Mouse (Mus musculus): ENCODE data around the gene Gchfr.
A peak's percentile ranks its signal among the peaks of the same experiment; 100 is the strongest.

The Gchfr gene

DNA sequence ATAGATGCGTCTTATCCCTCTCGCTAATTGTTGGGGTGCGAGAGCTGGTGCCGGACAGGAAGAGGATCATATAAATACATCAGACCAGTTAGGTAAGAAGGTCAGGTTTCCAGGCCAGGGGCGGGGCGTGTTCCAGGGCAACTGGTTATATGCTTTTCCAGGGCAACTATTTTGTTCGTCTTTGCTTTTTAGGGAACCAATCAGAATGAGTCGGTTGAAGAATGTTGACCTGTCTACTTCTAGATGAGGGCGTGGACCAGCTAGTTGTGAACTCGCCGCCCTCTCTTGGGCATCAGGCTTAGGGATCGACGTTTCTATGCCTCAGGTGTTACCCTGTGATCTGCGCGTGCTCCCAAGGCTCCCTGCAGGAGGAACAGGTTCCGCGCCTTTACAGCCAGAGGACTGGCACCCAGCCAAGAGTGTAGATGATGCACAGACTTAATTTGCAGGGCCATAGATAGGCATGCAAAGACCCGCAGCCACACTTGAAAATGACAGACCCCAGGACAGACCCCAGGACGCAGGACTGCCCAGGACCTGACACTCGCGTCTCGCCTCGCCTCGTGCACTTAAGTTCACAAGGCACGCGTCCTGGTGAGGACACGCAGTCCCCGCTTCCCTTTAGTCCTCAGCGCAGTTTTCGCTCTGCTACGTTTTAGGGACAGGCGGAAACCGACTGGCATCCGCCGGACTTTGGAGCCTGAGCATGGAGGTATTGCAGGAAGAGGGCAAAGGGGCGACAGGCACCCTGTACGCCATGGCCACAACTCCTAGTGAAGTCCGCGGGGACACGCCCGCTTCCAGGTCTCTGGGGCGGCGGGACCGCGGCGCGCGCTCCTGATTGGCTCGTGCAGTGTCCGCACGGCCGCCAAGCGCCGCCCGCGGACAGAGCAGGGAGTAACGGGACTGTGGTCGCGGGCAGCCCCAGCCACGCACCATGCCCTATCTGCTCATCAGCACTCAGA lies at the start of gene Gchfr:
Gene Gchfr, plus strand, starts transcription at position 873 of the 965 bp plus-strand sequence.
- peak in 1 of 2 experiments; percentile 13 for DNase-seq

DNA sequence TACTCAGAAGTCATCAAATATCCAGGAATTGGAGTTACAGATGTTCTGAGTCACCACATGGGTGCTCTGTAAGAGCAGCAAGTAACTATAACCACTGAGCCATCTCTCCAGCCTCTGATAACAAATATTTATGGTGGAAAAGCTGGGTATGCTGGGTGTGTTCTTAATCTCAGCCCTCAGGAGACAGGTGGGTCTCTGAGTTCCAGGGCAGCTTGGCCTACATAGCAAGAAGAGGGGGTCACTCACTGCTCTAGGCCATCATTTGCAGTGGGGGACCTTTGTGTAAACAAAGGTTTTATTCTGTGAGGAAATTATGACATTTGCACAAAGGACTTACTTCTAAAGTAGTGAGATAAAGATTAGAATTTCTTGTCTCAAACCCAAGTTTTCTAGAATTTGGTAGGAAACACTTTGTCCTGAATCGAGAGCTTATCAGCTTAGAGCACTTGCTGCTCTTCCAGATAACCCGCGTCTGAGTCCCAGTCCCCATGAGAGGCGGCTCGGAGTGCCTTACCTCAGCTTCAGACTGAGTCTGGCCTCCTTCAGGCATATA lies 31.2 kb upstream of the Gchfr start:
- DNase-seq, result no peak

DNA sequence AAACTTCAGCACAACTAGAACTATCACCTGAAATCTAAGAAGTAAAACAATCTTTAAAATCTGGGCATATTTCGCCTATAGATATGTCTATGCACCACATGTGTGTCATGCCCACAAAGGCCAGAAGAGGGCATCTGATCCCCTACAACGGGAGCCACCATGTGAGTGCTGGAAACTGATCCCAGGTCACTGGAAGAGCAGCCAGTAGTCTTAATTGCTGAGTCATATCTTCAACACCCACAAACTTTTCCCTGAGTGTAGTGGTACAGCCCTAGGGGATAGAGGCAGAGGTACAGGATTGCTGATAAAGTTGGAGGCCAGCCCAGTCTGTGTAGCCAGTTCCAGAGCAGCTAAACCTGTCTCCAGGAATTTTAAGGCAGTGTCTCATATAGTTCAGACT lies 22.4 kb upstream of the Gchfr start:
- DNase-seq, result peak in 1 of 2 experiments; percentile 9

DNA sequence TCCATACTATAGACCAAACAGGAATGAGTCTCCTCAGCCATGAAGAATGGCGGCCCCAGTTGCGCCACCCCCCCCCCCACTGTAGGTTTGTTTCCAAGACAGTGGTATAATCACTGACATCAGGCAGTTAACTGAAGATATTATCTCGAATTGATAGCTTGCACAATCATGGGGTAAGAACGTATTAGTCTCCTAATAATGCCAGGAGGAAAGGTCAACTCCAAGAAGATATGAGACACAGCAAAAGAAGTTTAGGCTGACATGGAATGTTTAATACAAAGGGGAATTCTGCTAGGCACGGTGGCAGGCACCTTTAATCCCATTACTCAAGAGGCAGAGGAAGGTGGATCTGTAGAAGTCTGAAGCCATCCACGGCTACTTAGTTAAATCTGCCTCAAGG lies 21.1 kb upstream of the Gchfr start:
- DNase-seq, result no peak

DNA sequence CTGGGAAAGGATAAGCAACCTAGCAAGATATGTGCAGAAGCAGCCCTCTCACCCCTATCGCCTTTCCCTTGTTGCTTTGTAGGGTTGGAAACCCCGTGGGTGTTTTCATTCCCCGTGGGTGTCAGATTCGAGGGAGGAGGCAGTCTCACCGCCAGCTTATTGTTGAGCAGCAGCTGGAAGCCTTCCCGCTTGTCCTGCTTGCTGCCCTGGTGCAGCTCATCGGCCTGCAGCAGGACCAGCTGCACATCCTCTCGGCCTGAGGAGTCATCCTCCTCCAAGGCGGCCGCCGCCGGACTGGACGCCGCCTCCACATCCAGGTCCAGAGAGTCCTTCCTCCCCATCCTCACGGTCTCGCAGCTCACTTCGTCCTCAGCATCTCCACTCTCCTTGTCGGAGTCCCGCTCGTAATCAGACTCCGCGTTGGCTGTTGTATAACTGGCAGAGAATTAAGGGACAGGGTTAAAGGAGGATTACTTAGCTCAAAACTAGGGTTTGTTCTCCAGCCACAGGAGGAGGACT lies 20.4 kb upstream of the Gchfr start:
- DNase-seq, result no peak

DNA sequence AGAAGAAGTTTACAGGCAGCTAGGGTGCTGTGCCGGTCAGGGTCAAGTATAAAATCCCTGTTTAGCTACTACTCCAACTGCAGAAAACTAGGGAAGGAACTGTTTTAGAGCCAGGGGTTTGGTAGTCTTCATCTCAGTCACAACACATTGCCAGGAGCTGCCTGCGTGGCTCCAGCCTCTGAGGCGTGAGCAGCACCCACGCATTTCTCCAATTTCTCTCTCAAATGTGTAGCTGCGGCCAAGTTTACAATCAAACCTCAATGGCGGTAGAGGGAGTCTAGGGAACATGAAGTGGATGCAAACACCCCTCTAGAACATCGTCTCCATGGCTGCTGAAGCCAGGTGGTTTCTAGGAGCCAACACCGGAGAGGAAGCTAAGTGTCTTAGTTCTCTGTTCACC lies 19.8 kb upstream of the Gchfr start:
- DNase-seq, result no peak

DNA sequence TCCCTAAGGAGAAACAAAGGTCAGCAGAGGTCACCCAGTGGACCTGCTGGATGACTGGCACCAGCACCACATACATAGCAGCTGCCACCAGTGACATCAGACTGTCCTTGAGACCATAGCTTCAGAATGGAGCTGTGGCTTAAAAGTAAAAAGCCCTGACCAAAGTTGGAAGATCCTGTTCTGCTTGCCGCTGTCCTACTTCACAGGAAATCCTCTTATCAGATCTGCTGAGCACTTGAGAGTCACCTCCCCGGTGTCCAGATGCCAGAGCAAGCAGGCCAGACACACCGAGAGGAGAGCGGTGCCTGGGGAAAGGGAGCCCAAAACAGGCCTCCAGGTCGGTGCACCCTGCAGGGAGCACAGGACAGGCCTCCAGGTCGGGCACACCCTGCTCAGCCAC lies 15.3 kb upstream of the Gchfr start:
- DNase-seq, result no peak

DNA sequence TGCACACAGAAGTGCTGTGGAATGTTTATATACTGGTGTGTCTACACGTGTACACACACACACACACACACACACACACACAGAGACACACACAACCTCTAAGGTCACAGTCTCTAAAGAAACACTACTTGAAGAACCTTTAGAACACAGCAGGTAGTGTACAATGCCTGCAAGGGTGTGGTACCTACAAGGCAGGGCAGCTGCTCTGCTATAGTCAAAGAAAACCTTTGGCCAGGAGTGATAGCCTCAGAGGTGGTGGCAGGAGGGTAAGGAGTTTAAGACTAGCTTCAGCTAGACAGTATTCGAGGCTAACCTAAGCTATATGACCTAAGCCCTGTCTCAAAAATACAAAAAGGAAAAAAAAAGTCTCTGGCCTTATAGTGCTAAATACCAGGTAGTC lies 12.9 kb upstream of the Gchfr start:
- no peak for DNase-seq

DNA sequence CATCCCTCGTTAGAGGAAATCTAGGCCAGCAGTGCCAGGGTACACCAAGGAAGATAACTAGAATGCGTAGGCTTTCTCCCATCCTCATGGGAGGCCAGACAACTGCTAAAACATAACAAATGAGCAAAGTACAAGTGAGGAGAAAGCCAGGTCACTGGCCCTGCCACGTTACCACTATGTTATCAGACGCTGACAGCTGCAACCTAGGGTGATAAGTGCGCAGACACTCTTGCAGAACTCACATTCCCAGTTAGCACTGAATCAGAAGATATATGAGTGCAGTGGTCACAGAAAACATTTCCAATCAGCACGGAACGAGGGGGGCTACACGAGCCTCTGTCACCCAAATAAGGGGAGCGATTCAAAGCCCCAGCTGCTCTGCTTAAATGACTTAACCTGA lies 12.2 kb upstream of the Gchfr start:
- no peak for DNase-seq

DNA sequence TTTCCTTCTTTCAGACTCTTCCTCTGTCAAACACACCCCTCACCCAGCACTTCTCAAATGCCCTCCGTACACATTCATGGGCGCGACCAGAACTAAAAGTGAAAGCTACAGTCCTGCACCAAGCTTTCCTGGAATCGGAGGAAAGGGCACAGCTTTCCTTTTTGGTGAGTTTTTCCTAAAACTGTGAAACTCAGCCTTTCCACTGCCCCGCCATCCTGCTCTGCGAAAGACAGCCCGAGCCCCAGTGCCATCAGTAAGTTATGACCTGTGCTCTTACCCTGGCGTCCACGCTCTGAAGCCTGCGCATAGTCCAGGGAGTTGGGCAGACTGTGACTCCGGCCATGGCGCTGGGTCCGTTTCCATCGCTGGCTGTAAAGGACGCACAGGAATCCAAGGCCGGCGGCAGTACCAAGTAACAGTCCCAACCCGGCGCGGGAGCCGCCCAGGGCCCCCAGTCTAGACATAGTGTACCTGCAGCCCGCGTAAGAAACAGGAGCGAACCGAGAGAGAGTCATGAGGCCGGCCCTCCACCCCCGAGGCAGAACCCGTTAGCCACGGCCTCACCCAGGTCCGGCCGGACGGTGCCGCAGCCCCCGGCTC lies 11.4 kb upstream of the Gchfr start:
- no peak for DNase-seq

DNA sequence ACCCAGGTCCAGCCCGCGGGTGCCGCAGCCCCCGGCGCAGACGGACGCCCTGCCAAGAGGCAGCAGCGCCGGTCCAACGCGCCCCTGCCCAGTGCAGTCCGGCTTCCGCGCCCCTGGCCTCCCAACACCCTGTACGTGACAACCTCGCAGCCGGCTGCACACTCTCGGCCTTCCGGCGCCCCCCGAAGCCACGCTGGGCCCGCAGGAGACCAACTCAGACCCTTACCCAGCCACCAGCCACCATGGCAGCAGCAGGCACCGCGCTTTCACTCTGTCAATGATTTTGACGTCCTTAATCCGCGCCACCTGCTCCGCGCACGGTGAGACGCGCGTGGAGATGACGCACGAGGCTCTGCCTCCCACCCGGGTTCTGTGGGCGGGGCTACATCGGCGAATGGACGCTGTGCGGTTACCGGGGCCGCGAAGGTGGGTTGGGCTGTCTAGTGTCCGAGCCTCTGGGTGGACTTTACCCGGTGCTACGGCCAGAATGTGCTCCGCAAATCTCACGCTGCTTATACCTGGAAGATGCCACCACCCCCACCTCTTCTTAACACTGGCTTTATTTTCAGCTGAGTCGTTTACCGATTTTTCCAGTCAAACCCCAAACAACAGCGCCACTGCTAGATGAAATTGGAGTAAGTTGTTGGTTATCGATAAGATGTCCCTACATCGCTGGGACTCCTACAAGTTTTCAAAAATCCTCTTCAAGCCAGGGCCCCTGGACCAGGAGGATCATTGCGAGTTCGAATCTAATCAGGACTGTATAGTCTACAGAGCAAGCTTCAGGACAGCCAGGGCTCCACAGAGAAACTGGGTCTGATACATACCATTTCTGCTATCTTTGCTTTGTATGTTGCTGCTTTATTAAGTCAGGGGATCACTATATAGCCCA lies 10.6 kb upstream of the Gchfr start, which contains the start of gene Rmdn3:
Gene Rmdn3, minus strand, starts transcription at position 354 of the 892 bp plus-strand sequence.
- DNase-seq, result peak; percentile 91 to 92

DNA sequence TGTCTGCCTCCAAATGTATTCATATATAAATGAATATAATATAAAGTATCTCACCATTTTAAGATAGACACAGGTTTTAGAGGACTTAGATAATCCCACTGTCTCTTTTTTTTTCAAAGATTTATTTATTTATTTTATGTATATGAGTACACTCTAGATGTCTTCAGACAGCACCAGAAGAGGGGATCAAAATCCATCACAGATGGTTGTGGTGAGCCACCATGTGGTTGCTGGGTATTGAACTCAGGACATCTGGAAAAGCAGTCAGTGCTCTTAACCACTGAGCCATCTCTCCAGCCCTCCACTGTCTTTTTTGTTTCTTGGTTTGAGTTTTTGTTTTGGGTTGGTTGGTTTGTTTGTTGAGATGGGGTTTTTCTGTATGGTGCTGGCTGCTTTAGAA lies 9.7 kb upstream of the Gchfr start:
- no peak for DNase-seq

DNA sequence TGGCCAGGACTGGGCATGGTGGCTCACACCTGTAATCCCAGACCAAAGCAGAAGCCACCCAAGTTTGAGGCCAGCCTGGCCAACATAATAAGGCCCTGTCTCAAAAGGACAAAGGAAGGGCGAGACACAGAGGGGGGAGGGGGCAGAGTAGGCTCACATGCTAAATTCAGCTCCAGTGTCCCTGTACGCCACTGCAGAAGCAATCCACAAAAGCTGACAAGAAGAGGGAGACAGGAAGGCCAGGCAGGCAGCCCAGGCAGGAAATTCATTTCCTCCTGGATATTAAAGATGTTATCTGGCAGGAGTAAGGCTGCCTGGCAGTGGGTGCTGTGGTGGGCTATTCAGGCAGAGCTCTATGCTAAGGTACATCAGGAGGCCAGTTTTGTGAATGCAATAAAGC lies 6.3 kb upstream of the Gchfr start:
- DNase-seq, result no peak

DNA sequence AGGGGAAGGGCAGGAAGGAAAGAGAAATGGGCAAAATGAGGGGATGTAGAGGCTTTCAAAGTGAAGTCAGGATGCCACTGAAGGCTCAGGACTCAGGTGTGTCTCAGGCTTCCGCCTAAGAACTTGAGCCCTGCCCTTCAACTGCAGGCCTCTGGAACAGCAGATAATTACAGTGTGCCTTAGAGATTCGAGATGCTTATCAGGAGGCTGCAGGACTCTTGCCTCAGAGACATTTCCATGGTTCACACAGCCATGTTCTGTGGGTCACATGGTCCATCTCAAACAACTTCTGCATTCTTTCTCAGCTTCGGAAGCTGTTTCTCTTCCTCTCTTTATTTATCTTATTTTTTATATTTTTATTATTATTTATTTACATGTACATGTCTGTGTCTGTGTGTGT lies 4.4 kb upstream of the Gchfr start:
- no peak for DNase-seq

DNA sequence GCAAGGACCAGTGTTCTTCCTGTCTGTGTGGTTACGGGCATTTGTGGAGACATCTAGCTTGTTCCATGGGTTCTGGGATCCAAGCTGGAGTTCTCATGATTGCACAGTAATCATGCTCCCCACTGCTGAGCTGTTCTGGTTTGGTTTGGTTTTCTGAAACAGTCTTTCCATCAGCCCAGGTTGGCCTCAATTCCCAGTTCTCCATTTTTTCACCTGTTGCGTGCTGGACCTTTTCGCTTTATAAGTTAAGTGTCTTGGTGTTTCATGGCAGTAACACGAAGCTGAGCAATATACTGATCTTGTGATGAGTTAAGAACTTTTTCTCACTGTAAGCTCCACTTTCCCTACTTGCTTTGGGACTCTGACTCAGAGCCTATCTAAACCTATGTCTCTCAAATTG lies 3.6 kb upstream of the Gchfr start:
- no peak for DNase-seq

DNA sequence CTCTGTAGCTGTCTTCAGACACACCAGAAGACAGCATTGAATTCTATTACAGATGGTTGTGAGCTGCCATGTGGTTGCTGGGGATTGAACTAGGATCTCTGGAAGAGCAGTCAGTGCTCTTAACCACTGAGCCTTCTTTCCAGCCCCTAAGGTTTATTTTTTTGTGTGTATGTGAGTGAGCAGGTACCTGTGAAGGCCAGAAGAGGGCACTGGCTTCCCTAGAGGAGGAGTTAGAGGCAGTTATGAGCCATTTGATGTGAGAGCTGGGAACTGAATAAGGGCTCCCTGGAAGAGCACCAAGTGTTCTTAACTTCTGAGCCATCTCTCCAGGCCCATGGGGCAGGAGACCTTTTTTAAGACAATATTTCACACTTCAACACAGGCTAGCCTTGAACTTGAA lies 2.2 kb upstream of the Gchfr start:
- no peak for DNase-seq

DNA sequence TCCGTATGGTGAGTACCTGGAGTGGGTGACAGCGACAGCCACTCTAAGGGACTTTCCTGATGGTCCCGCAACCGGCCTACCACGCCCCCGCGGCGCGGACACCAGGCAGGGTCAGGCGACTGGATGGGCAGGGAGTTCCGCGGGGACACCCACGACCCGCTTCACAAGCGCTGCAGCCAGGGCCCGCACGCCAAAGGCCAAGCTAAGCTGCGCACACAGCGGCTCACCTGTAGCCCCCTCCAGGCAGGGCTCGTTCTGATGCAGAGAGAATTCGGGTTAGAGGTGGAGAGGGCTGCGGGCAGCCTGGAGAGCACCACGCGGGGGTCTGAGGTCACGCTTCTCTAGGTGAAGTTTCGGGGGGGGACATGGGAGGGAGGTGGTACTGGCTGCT lies 288 bp downstream of the Gchfr start:
- DNase-seq, result no peak

DNA sequence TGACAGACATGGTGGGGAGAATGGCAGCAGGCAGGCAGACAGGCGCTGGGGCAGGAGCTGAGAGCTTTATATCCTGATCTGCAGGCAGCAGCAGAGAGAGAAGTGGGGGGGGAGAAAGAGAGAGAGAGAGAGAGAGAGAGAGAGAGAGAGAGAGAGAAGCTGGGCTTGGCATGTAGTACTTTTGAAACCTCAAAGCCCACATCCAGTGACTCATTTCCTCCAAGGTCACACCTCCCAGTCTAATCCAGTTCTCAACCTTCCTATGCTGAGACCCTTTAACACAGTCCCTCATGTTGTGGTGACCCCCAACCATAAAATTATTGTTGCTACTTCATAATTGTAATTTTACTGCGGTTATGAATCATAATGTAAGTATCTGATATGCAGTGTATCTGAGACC lies 2.7 kb downstream of the Gchfr start:
- no peak for DNase-seq

DNA sequence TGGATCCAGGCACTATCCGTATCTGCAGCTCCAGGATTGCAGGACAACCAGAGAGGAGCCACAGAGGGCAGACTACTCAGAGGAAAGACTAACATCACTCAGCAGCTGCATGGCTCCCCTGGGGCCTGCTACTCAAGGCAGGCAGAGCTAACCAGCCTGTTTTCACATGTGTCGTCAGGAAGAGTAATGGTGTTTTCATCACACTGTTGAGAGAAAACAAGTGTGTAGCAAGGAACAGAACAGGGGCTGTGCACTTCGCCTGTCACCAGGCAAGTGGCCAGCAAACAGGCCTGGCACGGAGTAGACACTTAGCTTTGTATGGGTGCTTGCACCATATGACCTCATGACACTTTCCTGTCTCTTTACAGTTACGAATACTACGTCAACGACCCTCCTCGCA lies 4.0 kb downstream of the Gchfr start:
- no peak for DNase-seq

DNA sequence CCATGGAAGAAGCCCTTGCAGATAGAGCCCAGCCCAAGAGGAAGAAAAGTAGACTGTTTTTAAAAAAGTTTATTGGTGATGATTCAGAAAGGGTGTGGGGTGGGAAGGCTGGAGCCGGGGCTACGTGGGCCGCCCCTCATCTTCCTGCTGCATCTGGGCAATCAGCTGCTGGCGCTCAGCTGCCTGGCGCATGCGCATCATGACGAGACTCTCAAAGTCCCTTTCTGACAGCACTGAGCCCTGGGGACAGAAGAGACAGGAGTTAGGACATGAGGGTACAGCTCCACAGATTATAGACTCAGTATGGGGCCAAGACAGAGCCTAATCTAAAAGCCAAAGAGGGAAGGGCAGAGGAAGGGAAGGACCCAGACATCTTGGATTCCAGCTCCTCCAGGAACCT lies 4.9 kb downstream of the Gchfr start:
- no peak for DNase-seq

DNA sequence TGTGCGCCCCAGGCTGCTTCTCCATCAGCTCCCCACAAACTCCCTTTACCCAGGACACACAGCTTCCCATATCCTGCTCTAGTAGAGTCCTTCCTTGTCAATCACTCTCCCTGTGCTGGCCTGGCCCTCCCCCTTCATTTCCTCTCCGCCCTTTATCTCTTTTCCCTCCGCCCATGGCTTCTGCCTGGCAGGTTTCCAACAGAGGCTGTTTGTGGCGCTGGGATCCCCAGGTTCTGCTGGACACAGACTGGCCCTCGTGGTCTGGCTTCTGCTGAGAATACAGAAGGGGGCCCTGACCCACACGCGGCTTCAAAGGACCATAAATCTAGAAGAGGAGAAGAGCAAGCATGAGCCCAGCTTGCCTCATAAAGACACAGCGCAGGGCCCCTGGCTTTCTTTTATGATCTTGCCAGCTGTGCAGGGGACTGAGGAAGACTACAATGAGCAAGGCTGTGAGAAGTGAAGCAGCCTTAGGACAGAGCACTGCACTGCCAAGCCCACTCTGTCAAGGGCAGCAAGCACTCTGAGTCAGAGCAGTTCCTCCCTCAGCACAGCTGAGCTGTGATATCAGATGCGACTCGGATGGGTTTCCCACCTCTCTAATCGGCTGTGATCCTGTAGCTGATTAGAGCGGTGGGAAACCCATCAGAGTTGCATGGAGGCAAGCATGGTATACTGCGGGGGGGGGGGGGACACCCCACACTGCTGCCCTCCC lies 5.4 kb downstream of the Gchfr start:
- no peak for DNase-seq
